Mouse (Mus musculus) spleen, adult 2 months (tissue): ENCODE data around the gene Cct6b.

Experiments used
- CTCF ChIP-seq: fragments of 200-500 bp; IDR thresholded peaks from 2 replicates; pipeline ENCODE4 v1.5.1; 2011; ENCODE audit warnings: mild to moderate bottlenecking, inconsistent platforms; ENCODE audit not compliant: insufficient read depth, insufficient read length, insufficient replicate concordance; ENCODE audit errors: extremely low read depth
- POLR2A ChIP-seq: fragments of 200-500 bp; IDR thresholded peaks from 2 replicates; pipeline ENCODE4 v1.6.1; 2011; ENCODE audit warnings: low read depth, low read length, inconsistent platforms

GRCm38 (mm10) chr11:82712681-82713080 lies 51.4 kb downstream of the Cct6b start:
- no peak for TF ChIP-seq CTCF
- no peak for TF ChIP-seq POLR2A
